Mouse (Mus musculus): Measurements from ENCODE around the gene Col7a1. TPM values are rescaled to one million over a fixed set of nuclear protein-coding genes. Genes with fewer than 3 reads are reported as not detected.

Col7a1 gene
- polyA plus RNA-seq, 1 experiment: 4.1 TPM

DNA sequence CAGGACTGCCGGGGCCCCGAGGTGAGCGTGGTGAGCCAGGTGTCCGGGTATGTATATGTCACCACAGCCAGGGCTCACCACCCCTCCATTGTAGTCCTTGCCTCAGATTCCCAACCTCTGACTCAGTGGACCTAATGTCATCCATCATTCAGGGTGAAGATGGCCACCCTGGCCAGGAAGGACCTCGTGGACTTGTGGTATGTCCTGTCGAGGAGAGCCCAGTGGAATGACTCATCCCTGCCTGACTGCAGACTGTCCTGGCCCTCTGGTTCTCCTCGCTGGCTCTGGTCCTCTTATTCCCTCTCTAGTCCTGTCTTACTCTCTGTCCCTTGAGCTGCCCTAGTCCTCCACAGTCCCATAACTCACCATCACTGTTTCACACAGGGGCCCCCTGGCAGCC lies 24.6 kb downstream of the Col7a1 start:
- Histone ChIP-seq H3K4me1 (ENCODE audit: control insufficient read depth, insufficient read depth, low read length) (no peaks in the 10 kb centered on the region), H3K27ac (ENCODE audit: insufficient read depth, low read length) (no peak overlapping the region), H3K4me3 (ENCODE audit: insufficient read depth, low read length) (no peak overlapping the region)
- no peak for TF ChIP-seq CTCF (IDR thresholded peaks at IDR 0.05; ENCODE audit: extremely low read depth, insufficient read depth, low read length)
- no peak for TF ChIP-seq POLR2A (IDR thresholded peaks at IDR 0.05; ENCODE audit: extremely low read depth, insufficient read depth, low read length)

DNA sequence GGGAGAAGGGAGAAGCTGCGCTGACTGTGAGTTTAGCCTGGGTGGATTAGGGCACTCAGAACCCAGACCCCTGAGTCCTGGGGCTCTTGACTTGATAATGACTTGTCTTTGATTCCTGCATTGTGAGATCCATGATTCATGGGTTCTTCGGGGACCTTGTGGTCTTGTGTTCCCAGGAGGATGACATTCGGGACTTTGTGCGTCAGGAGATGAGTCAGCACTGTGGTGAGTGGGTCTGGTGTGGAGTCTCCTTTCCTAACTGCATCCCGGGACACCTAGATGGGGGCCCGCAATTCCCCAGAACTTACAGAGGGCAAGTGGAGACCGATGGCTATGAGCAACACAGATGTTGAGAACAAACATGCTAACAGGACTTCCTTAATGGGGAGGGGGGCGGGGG lies 29.1 kb downstream of the Col7a1 start:
- TF ChIP-seq POLR2A (IDR thresholded peaks at IDR 0.05; ENCODE audit: extremely low read depth, insufficient read depth, low read length) (no peak), CTCF (IDR thresholded peaks at IDR 0.05; ENCODE audit: extremely low read depth, insufficient read depth, low read length) (no peak)
- Histone ChIP-seq H3K27ac (ENCODE audit: insufficient read depth, low read length) (no peak overlapping the region), H3K4me3 (ENCODE audit: insufficient read depth, low read length) (no peak overlapping the region), H3K4me1 (ENCODE audit: control insufficient read depth, insufficient read depth, low read length) (no peaks in the 10 kb centered on the region)

DNA sequence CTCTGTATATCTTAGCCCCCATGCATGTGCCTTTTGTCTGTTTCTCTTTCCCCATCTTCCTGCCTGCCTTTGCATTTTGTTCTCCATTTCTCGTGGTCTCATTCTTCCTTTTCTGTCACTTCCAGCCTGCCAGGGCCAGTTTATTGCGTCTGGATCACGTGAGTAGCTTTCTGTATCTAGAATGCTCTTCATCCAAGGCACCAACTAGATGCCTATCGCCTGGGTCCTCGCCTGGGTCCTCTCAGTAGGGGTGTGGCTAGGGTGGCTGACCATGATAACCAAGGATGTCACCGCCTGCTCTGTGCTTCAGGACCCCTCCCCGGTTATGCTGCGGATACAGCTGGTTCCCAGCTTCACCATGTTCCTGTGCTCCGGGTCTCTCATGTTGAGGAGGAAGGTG lies 29.8 kb downstream of the Col7a1 start:
- Histone ChIP-seq H3K27ac (ENCODE audit: insufficient read depth, low read length) (no peak overlapping the region), H3K4me3 (ENCODE audit: insufficient read depth, low read length) (no peak overlapping the region), H3K4me1 (ENCODE audit: control insufficient read depth, insufficient read depth, low read length) (no peaks in the 10 kb centered on the region)
- TF ChIP-seq POLR2A (IDR thresholded peaks at IDR 0.05; ENCODE audit: extremely low read depth, insufficient read depth, low read length) (no peak), CTCF (IDR thresholded peaks at IDR 0.05; ENCODE audit: extremely low read depth, insufficient read depth, low read length) (no peak)

- TF ChIP-seq CTCF (IDR thresholded peaks at IDR 0.05; ENCODE audit: extremely low read depth, insufficient read depth, low read length): no peak
- Histone ChIP-seq H3K27ac (ENCODE audit: insufficient read depth, low read length) (no peak within 1 kb of the TSS), H3K4me1 (ENCODE audit: control insufficient read depth, insufficient read depth, low read length) (no peaks in the 10 kb centered on the region; the same call in 1 of the 2 replicates), H3K4me3 (ENCODE audit: insufficient read depth, low read length) (no peak within 1 kb of the TSS)
These were observed 32.3 kb downstream of the Col7a1 start, which contains the start of gene Ucn2 for GRCm38 (mm10) chr9:108985710-108986109. Gene Ucn2 (plus strand): TSS chr9:108986010.

- H3K4me1 ChIP-seq (ENCODE audit: control insufficient read depth, insufficient read depth, low read length): peaks cover 2% of the 10 kb centered on the region
- TF ChIP-seq CTCF (IDR thresholded peaks at IDR 0.05; ENCODE audit: extremely low read depth, insufficient read depth, low read length) (no peak), POLR2A (IDR thresholded peaks at IDR 0.05; ENCODE audit: extremely low read depth, insufficient read depth, low read length) (no peak)
- H3K27ac ChIP-seq (ENCODE audit: insufficient read depth, low read length): no peak overlapping the region
- no peak overlapping the region for H3K4me3 ChIP-seq (ENCODE audit: insufficient read depth, low read length)
These were observed 34.4 kb downstream of the Col7a1 start for GRCm38 (mm10) chr9:108987704-108988350.

DNA sequence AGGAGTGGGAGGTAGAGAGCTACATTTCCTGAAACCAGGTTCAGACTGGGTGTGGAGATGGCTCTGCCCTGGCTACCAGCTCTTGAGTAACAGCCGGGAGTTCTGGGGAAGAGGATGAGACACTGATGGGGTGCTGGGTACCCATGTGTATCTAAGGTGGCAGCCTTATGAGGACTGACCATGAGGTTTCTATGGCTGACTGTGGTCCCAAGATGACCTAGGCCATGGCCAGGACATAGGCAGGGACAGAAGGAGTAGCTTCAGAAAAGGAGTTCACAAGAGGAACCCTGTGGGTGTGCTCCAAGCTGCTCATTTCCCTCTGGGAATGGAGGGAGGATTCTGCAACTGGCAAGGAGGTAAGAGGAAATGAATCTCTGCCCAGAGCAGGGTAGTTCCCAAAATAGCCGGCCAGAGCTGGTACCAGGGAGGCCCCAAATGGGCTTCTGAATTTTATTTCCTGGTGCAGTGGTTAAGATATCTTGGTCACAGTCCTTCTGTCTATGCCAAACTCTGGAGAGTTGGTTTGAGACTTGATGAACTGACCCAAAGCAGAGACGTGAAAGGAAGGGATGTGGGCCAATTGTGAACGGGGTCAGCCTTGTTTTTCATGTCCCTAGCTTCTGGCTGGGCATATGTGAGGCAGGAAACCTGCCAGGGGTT lies 36.5 kb downstream of the Col7a1 start:
- Histone ChIP-seq H3K4me3 (ENCODE audit: insufficient read depth, low read length) (no peak overlapping the region), H3K4me1 (ENCODE audit: control insufficient read depth, insufficient read depth, low read length) (peaks cover 2% of the 10 kb centered on the region), H3K27ac (ENCODE audit: insufficient read depth, low read length) (peak overlapping the region; percentile 76)
- TF ChIP-seq CTCF (IDR thresholded peaks at IDR 0.05; ENCODE audit: extremely low read depth, insufficient read depth, low read length): no peak
- no peak for TF ChIP-seq POLR2A (IDR thresholded peaks at IDR 0.05; ENCODE audit: extremely low read depth, insufficient read depth, low read length)

DNA sequence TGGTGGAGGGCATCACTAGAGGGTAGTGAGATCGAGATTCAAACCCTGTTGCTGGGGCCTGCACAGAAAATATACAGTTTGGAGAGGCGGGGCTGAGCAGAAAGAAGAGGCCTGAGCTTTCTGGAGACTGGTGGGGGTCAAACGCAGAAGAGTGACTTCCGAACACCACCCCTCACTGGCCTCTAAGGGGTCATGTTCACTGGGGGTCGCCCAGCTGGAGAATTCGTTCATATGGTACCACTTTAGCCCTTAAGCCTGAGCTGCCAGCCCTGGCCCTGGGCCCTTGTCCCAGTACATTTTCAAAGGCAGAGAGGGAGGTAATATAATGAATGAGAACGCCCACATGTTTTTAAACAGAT lies 37.1 kb downstream of the Col7a1 start:
- Histone ChIP-seq H3K27ac (ENCODE audit: insufficient read depth, low read length) (peak overlapping the region; percentile 76), H3K4me3 (ENCODE audit: insufficient read depth, low read length) (no peak overlapping the region), H3K4me1 (ENCODE audit: control insufficient read depth, insufficient read depth, low read length) (peaks cover 2% of the 10 kb centered on the region)
- TF ChIP-seq POLR2A (IDR thresholded peaks at IDR 0.05; ENCODE audit: extremely low read depth, insufficient read depth, low read length) (no peak), CTCF (IDR thresholded peaks at IDR 0.05; ENCODE audit: extremely low read depth, insufficient read depth, low read length) (no peak)

- TF ChIP-seq CTCF (IDR thresholded peaks at IDR 0.05; ENCODE audit: extremely low read depth, insufficient read depth, low read length) (no peak), POLR2A (IDR thresholded peaks at IDR 0.05; ENCODE audit: extremely low read depth, insufficient read depth, low read length) (peak; percentile 68; the same call in 1 of the 2 replicates)
- Histone ChIP-seq H3K4me3 (ENCODE audit: insufficient read depth, low read length) (peak within 1 kb of the TSS; percentile 65), H3K27ac (ENCODE audit: insufficient read depth, low read length) (peak within 1 kb of the TSS; percentile 44), H3K4me1 (ENCODE audit: control insufficient read depth, insufficient read depth, low read length) (peaks cover 2% of the 10 kb centered on the region)
These were observed 38.2 kb downstream of the Col7a1 start, which contains the start of gene Pfkfb4 for GRCm38 (mm10) chr9:108991428-108992084. Gene Pfkfb4 (plus strand): TSS chr9:108991778.

GRCm38 (mm10) chr9:108992085-108992469 lies 38.7 kb downstream of the Col7a1 start:
- H3K27ac ChIP-seq (ENCODE audit: insufficient read depth, low read length): 0 out of 2 replicates have a peak overlapping the region, but pooled peaks have one; percentile 18
- no peak for TF ChIP-seq CTCF (IDR thresholded peaks at IDR 0.05; ENCODE audit: extremely low read depth, insufficient read depth, low read length)
- no peak for TF ChIP-seq POLR2A (IDR thresholded peaks at IDR 0.05; ENCODE audit: extremely low read depth, insufficient read depth, low read length)
- H3K4me3 ChIP-seq (ENCODE audit: insufficient read depth, low read length): peak overlapping the region; percentile 65
- peaks cover 2% of the 10 kb centered on the region for H3K4me1 ChIP-seq (ENCODE audit: control insufficient read depth, insufficient read depth, low read length)

Measured in cortical plate, adult 2 months (tissue).